Mouse (Mus musculus): ENCODE data around the gene Qtrt1.

- TF ChIP-seq CTCF (IDR thresholded peaks at IDR 0.05; ENCODE audit: low read depth, low read length) (no peak), EP300 (IDR thresholded peaks at IDR 0.05; ENCODE audit: insufficient read depth, low read depth, low read length) (no peak)
These were observed 43.5 kb upstream of the Qtrt1 start for GRCm38 (mm10) chr9:21368131-21368584.
